Mouse (Mus musculus) myocyte (in vitro differentiated cells): ENCODE data around the gene Ovca2. TPM values are rescaled to one million over a fixed set of nuclear protein-coding genes. Genes with fewer than 3 reads are reported as not detected.

Experiments
- H3K27me3 ChIP-seq: one replicate; pipeline ENCODE4 v1.6.1; 2011; ENCODE audit not compliant: control insufficient read depth, insufficient read depth, insufficient read length
- H3K36me3 ChIP-seq: one replicate; pipeline ENCODE4 v1.6.1; 2011; ENCODE audit not compliant: control insufficient read depth, insufficient read depth
- H3K4me2 ChIP-seq: one replicate; pipeline ENCODE4 v1.6.1; 2011; ENCODE audit warnings: low read depth, control low read depth
- H3K4me3 ChIP-seq: one replicate; pipeline ENCODE4 v1.5.1; 2011; ENCODE audit warnings: mild to moderate bottlenecking, control low read depth, moderate library complexity
- H3K79me2 ChIP-seq: one replicate; pipeline ENCODE4 v1.6.1; 2011; ENCODE audit not compliant: control insufficient read depth, insufficient read depth
- H3ac ChIP-seq: one replicate; pipeline ENCODE4 v1.6.1; 2011; ENCODE audit not compliant: control insufficient read depth, insufficient read length
- CEBPB ChIP-seq: IDR thresholded peaks from 2 replicates; pipeline ENCODE4 v1.6.1; 2011; ENCODE audit warnings: mild to moderate bottlenecking, moderate library complexity; ENCODE audit not compliant: poor library complexity, insufficient read depth, severe bottlenecking
- E2F4 ChIP-seq: IDR thresholded peaks from one replicate; pipeline ENCODE4 v1.6.1; 2011; ENCODE audit warnings: mild to moderate bottlenecking, control low read depth, moderate library complexity; ENCODE audit not compliant: insufficient read depth
- MAX ChIP-seq: IDR thresholded peaks from one replicate; pipeline ENCODE4 v1.6.1; 2011; ENCODE audit warnings: low read depth, mild to moderate bottlenecking, control low read depth
- MYOD1 ChIP-seq, 3 experiments: IDR thresholded peaks; one replicate each; pipeline ENCODE4 v1.6.1; 2011; ENCODE audit warnings: control low read depth in 2 of 3, low read depth in 2 of 3, mild to moderate bottlenecking in 2 of 3, moderate library complexity in 1 of 3; ENCODE audit not compliant: insufficient read length in 2 of 3, control insufficient read depth in 1 of 3
- MYOG ChIP-seq, 3 experiments: IDR thresholded peaks; one replicate each; pipeline ENCODE4 v1.6.1; 2011; ENCODE audit warnings: control low read depth in 2 of 3, low read depth in 2 of 3, mild to moderate bottlenecking in 2 of 3; ENCODE audit not compliant: insufficient read length in 2 of 3, control insufficient read depth in 1 of 3, insufficient read depth in 1 of 3
- POLR2A ChIP-seq: IDR thresholded peaks from one replicate; pipeline ENCODE4 v1.6.1; 2011; ENCODE audit warnings: low read depth, mild to moderate bottlenecking, control low read depth, moderate library complexity; ENCODE audit not compliant: insufficient read length
- POLR2AphosphoS2 ChIP-seq: IDR thresholded peaks from one replicate; pipeline ENCODE4 v1.6.1; 2011; ENCODE audit warnings: low read depth, control low read depth; ENCODE audit not compliant: insufficient read length
- REST ChIP-seq: IDR thresholded peaks from one replicate; pipeline ENCODE4 v1.6.1; 2011; ENCODE audit warnings: mild to moderate bottlenecking, control low read depth, moderate library complexity; ENCODE audit not compliant: insufficient read depth, insufficient read length
- SRF ChIP-seq: IDR thresholded peaks from one replicate; pipeline ENCODE4 v1.6.1; 2011; ENCODE audit warnings: low read depth; ENCODE audit not compliant: control insufficient read depth, insufficient read length
- TCF12 ChIP-seq: IDR thresholded peaks from one replicate; pipeline ENCODE4 v1.6.1; 2011; ENCODE audit warnings: mild to moderate bottlenecking, control low read depth; ENCODE audit not compliant: poor library complexity, insufficient read depth, severe bottlenecking
- TCF3 ChIP-seq: IDR thresholded peaks from one replicate; pipeline ENCODE4 v1.6.1; 2011; ENCODE audit warnings: low read depth, control low read depth; ENCODE audit not compliant: insufficient read length
- USF1 ChIP-seq: IDR thresholded peaks from one replicate; pipeline ENCODE4 v1.6.1; 2011; ENCODE audit warnings: low read depth, mild to moderate bottlenecking, control low read depth, moderate library complexity
- polyA plus RNA-seq: library from polyadenylated mRNA; unstranded; fragments of >200 nt; fragmentation: generic; extraction: Trizol; gene quantifications from one replicate; pipeline ENCODE4 v1.2.1, GENCODE M21; 2012; ENCODE audit warnings: missing spikeins

Gene Ovca2
- polyA plus RNA-seq, 1 experiment = 12.2 TPM

DNA sequence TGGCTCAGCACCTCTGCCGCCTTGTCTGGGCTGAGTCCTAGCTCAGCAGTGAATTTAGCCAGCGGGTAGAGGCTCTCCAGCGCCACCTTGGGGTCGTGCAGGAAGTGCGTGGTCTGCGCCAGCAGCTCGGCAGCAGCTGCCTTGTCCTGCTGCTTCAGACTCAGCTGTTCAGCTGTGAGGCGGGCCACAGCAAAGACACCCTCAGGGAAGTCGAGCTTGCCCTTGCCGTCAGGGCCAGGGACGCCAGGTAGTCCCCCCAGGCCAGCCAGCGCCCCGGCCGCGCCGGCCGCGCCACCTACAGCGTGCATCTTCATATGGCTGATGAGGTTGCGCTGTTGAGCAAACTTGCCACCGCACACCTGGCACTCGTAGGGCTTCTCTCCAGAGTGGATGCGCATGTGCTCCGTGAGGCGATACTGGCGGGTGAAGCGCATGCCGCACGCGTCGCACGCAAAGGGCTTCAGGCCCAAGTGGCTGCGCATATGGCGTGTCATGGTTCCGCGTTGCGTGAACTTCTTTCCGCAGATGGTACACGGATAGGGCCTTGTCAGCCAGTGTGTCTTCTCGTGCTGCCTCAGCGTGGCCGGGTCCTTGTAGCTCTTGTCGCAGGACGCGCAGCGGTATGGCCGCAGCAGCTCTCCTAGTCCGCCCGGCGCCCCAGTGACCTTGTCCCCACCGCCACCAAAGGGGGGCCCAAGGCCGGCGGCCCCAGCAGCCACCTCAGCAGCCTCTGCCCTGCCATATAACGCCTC is 13.0 kb downstream of the Ovca2 start:
- H3K79me2 ChIP-seq = no peaks in the 10 kb centered on the region
- no peak overlapping the region for H3ac ChIP-seq
- TF ChIP-seq POLR2A = no peak
- no peak for TF ChIP-seq POLR2AphosphoS2
- TF ChIP-seq MYOD1 (IDR thresholded peaks at IDR 0.05; ENCODE audit: control insufficient read depth in 1 of 3, insufficient read length in 2 of 3, low read depth in 2 of 3) = no peak
- TF ChIP-seq MAX = no peak
- TF ChIP-seq E2F4 = no peak
- TF ChIP-seq TCF3 = no peak
- no peak for TF ChIP-seq USF1
- no peak for TF ChIP-seq CEBPB
- no peak for TF ChIP-seq TCF12
- TF ChIP-seq MYOG (IDR thresholded peaks at IDR 0.05; ENCODE audit: control insufficient read depth in 1 of 3, insufficient read depth in 1 of 3, insufficient read length in 2 of 3, low read depth in 2 of 3) = no peak
- H3K4me3 ChIP-seq = no peak overlapping the region
- no peak overlapping the region for H3K4me2 ChIP-seq
- no peaks in the 10 kb centered on the region for H3K27me3 ChIP-seq
- no peaks in the 10 kb centered on the region for H3K36me3 ChIP-seq

DNA sequence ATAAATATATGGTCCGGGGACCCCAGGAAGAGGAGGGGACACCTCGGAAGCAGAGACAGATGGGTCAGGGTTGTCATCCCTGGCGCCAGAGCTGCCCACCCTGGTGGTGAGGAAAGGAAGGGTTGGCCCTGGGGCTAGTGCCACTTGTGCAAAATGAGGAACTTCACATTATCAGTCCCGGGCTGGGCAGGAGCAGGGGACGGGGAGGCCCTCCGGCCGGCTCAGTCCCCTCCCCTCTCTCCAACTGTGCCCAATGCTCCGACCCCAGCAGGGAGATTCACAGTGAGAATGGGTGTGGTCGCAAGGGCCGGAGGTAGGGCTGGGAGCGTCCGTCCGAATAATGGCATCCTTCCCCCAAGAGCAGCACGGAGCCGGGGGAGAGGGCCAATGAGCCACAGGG is 13.9 kb downstream of the Ovca2 start:
- H3K27me3 ChIP-seq = no peaks in the 10 kb centered on the region
- H3K4me2 ChIP-seq = no peak overlapping the region
- H3ac ChIP-seq = no peak overlapping the region
- H3K36me3 ChIP-seq = no peaks in the 10 kb centered on the region
- H3K79me2 ChIP-seq = no peaks in the 10 kb centered on the region
- TF ChIP-seq POLR2A (no peak), SRF (no peak), E2F4 (no peak), MAX (no peak), MYOD1 (IDR thresholded peaks at IDR 0.05; ENCODE audit: control insufficient read depth in 1 of 3, insufficient read length in 2 of 3, low read depth in 2 of 3) (no peak), POLR2AphosphoS2 (no peak), CEBPB (no peak), USF1 (no peak), MYOG (IDR thresholded peaks at IDR 0.05; ENCODE audit: control insufficient read depth in 1 of 3, insufficient read depth in 1 of 3, insufficient read length in 2 of 3, low read depth in 2 of 3) (no peak), TCF3 (no peak), TCF12 (no peak), REST (no peak)
- H3K4me3 ChIP-seq = no peak overlapping the region

DNA sequence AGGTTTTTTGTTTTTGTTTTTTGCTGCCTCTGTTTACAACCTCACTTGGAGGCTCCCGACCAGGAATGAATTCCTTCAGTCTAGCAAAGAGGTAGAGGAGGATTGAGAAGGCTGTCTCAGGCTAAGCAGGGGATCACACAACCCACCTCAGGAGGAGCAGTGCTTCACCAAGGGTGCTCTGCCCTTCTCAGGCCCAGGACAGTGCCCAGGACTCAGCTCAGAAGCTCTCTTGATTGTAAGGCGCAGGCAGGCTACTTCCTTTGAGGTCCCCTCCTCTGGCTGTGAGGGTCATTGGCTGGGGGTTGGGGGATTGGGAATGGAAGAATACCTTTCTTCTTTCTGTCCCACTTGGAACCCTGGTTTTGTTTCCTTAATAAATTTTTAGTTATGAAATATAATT is 14.6 kb downstream of the Ovca2 start:
- no peak overlapping the region for H3K4me3 ChIP-seq
- no peak overlapping the region for H3ac ChIP-seq
- H3K4me2 ChIP-seq = no peak overlapping the region
- H3K27me3 ChIP-seq = no peaks in the 10 kb centered on the region
- no peaks in the 10 kb centered on the region for H3K79me2 ChIP-seq
- TF ChIP-seq E2F4 = no peak
- TF ChIP-seq SRF = no peak
- TF ChIP-seq MYOG (IDR thresholded peaks at IDR 0.05; ENCODE audit: control insufficient read depth in 1 of 3, insufficient read depth in 1 of 3, insufficient read length in 2 of 3, low read depth in 2 of 3) = no peak
- TF ChIP-seq TCF3 = no peak
- no peak for TF ChIP-seq CEBPB
- TF ChIP-seq TCF12 = no peak
- TF ChIP-seq MYOD1 (IDR thresholded peaks at IDR 0.05; ENCODE audit: control insufficient read depth in 1 of 3, insufficient read length in 2 of 3, low read depth in 2 of 3) = no peak
- no peak for TF ChIP-seq POLR2A
- no peak for TF ChIP-seq USF1
- TF ChIP-seq REST = no peak
- TF ChIP-seq POLR2AphosphoS2 = no peak
- no peaks in the 10 kb centered on the region for H3K36me3 ChIP-seq

- H3K4me3 ChIP-seq = no peak overlapping the region
Observed at GRCm38 (mm10) chr11:75163379-75163778, 15.3 kb downstream of the Ovca2 start.

DNA sequence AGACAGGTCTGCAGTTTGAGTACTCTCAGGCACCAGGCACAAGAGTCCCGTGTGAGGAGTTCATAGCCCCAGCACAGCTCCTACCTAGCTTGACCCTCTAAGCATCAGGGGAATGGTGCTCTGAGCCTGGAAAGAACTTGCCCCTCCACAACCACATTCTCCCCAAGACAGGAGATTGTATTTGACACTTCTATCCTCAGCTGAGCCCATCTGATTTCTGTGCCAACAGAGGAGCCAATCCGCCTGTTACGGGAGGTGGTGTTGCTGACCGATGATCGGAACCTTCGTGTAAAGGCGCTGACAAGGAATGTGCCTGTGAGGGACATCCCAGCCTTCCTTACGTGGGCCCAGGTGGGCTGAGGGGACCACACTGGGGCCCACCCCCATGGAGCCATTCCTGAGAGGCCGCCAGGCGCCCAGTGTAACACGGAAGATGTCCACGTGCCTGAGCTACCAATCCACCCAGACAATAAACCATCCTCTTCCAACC is 16.0 kb downstream of the Ovca2 start:
- Histone ChIP-seq H3K4me2 (no peak overlapping the region), H3K4me3 (no peak overlapping the region), H3K79me2 (no peaks in the 10 kb centered on the region), H3ac (no peak overlapping the region), H3K36me3 (no peaks in the 10 kb centered on the region), H3K27me3 (no peaks in the 10 kb centered on the region)
- no peak for TF ChIP-seq POLR2A
- TF ChIP-seq POLR2AphosphoS2 = no peak
- no peak for TF ChIP-seq SRF
- no peak for TF ChIP-seq CEBPB
- TF ChIP-seq MAX = no peak
- TF ChIP-seq TCF12 = no peak
- no peak for TF ChIP-seq MYOG (IDR thresholded peaks at IDR 0.05; ENCODE audit: control insufficient read depth in 1 of 3, insufficient read depth in 1 of 3, insufficient read length in 2 of 3, low read depth in 2 of 3)

More at GRCm38 (mm10) chr11:75163379-75163778, 15.3 kb downstream of the Ovca2 start:
- H3K4me2 ChIP-seq = no peak overlapping the region
- no peaks in the 10 kb centered on the region for H3K79me2 ChIP-seq
- no peaks in the 10 kb centered on the region for H3K36me3 ChIP-seq
- no peak for TF ChIP-seq REST
- no peak for TF ChIP-seq MAX
- no peak for TF ChIP-seq MYOG (IDR thresholded peaks at IDR 0.05; ENCODE audit: control insufficient read depth in 1 of 3, insufficient read depth in 1 of 3, insufficient read length in 2 of 3, low read depth in 2 of 3)
- no peak for TF ChIP-seq USF1
- TF ChIP-seq POLR2A = no peak
- TF ChIP-seq TCF12 = no peak
- no peak for TF ChIP-seq TCF3
- no peak for TF ChIP-seq CEBPB
- H3ac ChIP-seq = no peak overlapping the region
- H3K27me3 ChIP-seq = no peaks in the 10 kb centered on the region
